Mouse (Mus musculus) heart, adult 10 weeks (tissue): ENCODE results near the gene Terf2ip. TPM values are rescaled to one million over a fixed set of nuclear protein-coding genes. Genes with fewer than 3 reads are reported as not detected.

Experiments
- polyA plus RNA-seq: library from polyadenylated mRNA; stranded (reverse); fragments of 350-450 nt; fragmentation: Illumina TruSeq; extraction: RNeasy Lipid Tissue Mini Kit (QIAGEN cat#74804); gene quantifications from one replicate; pipeline ENCODE4 v1.2.3, GENCODE M21; 2014; ENCODE audit warnings: low read depth, low replicate concordance

The Terf2ip gene
- 12.8 TPM for polyA plus RNA-seq

GRCm38 (mm10) chr8:112010997-112011815, at the start of gene Terf2ip, which contains the start of gene Kars:
Gene Terf2ip, plus strand, starts transcription at chr8:112011398.
Gene Kars, minus strand, starts transcription at chr8:112011323.

GRCm38 (mm10) chr8:111992013-111992702, 19.0 kb upstream of the Terf2ip start, which contains the start of gene Adat1:
Gene Adat1, minus strand, starts transcription at chr8:111992302.

GRCm38 (mm10) chr8:112014936-112015335, 3.7 kb downstream of the Terf2ip start, which contains the start of gene Gm6793:
Gene Gm6793, minus strand, starts transcription at chr8:112015036.

Other genes starting within 250 kb of the Terf2ip start
- gene Cfdp1, start 157.1 kb upstream of the Terf2ip start, polyA plus RNA-seq = 55.0 TPM
- 2.2 TPM for gene Tmem170, start 134.6 kb upstream of the Terf2ip start, polyA plus RNA-seq
- gene Chst5, start 101.0 kb upstream of the Terf2ip start, polyA plus RNA-seq = not detected
- 2.2 TPM for gene Tmem231, start 77.5 kb upstream of the Terf2ip start, polyA plus RNA-seq
- gene Gabarapl2, start 70.7 kb upstream of the Terf2ip start, polyA plus RNA-seq = 131 TPM
- 3.6 TPM for gene Adat1, start 19.1 kb upstream of the Terf2ip start, polyA plus RNA-seq
- gene Kars, start 75 bp upstream of the Terf2ip start, polyA plus RNA-seq = 100.0 TPM
- not detected for gene Gm6793, start 3.6 kb downstream of the Terf2ip start, polyA plus RNA-seq